18 mouse cellular contexts compared by ENCODE assay signal in the genomic region with DNA sequence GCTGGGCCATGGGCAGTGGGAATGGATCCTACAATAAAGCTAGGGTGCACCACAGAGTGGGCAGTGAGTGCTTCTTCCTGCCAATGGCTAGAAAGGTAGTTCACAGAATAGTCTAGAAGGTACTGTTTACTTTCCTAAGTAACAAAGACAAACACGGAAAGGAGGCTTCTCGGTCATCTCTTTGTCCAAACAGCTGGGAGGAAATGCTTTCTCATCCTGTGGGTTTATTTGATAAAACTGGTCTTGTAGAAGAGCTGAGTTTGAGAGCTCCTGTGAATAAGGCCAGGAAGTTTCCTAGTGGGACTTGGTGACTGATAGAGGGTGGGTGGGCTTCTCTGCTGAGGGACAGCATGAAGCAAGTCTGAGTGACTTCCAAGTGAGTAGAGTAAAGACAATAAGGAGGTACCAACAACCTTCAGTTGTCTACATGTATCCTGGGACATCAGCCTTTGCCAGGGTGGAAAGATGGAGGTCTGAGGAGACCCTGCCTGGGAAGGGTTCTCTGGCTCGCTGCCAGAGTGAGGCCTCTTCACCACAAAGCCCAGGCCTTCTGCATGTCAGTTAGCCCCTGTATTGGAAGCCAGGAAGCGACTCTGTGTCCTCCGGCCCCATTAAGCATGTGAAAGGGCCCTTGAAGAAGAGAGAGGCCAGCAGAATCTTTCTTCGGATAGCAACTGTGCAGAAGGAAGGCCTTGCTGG. TPM values are rescaled to one million over a fixed set of nuclear protein-coding genes. Genes with fewer than 3 reads are reported as not detected.
A peak's percentile ranks its signal among the peaks of the same experiment; 100 is the strongest.
DNase-seq lines count a peak whose midpoint lies in the region; ATAC-seq and TF ChIP-seq lines count a peak whose summit lies in the region.
"Had no signal": no experiment of that assay in that cellular context is flagged by ENCODE, and none has a peak within 500 bp of the region (broad histone marks: within the 10 kb centered on the region; RNA-seq: fewer than 3 reads in every experiment).

No protein-coding gene starts in this region.

- no peak overlapping the region for H3K4me3 ChIP-seq in heart, embryonic 14.5 days (ENCODE audit: control insufficient read depth in 1 of 2, insufficient read depth in 1 of 2, low read depth in 1 of 2, low read length in 2 of 2)
- H3K4me3 ChIP-seq in lung, embryonic 15.5 days, result no peak overlapping the region
- no peak overlapping the region for H3K4me3 ChIP-seq in intestine, embryonic 14.5 days (ENCODE audit: low read depth, low read length)
- no peak overlapping the region for H3K4me3 ChIP-seq in small intestine, adult 2 months (ENCODE audit: low read depth, low read length)
- H3K4me3 ChIP-seq: forebrain, embryonic 13.5 days; limb, embryonic 10.5 days; neural tube, embryonic 15.5 days had no signal

- H3K27me3 ChIP-seq in heart, embryonic 14.5 days (ENCODE audit: control insufficient read depth, insufficient read depth, low read length), result no peaks in the 10 kb centered on the region
- no peaks in the 10 kb centered on the region for H3K27me3 ChIP-seq in lung, embryonic 15.5 days
- no peaks in the 10 kb centered on the region for H3K27me3 ChIP-seq in intestine, embryonic 14.5 days (replicated peaks; ENCODE audit: control insufficient read depth, insufficient read depth, low read length)
- no peaks in the 10 kb centered on the region for H3K27me3 ChIP-seq in small intestine, adult 2 months (ENCODE audit: control insufficient read depth, insufficient read depth, low read length)
- H3K27me3 ChIP-seq: forebrain, embryonic 13.5 days had no signal

- ATAC-seq in heart, embryonic 14.5 days (ENCODE audit: insufficient number of reproducible peaks, insufficient read depth, low FRiP score, low read depth), result no peak
- ATAC-seq in lung, embryonic 15.5 days (ENCODE audit: borderline replicate concordance, extremely low read depth, low FRiP score, low TSS enrichment), result no peak
- ATAC-seq in intestine, embryonic 14.5 days (replicated peaks; ENCODE audit: low FRiP score, low TSS enrichment, low read depth), result no peak
- ATAC-seq: forebrain, embryonic 13.5 days had no signal

- no peak overlapping the region for H3K9ac ChIP-seq in heart, embryonic 14.5 days (ENCODE audit: low read length)
- no peak overlapping the region for H3K9ac ChIP-seq in lung, embryonic 15.5 days
- H3K9ac ChIP-seq in intestine, embryonic 14.5 days (ENCODE audit: low read length), result no peak overlapping the region
- H3K9ac ChIP-seq: forebrain, embryonic 13.5 days; neural tube, embryonic 15.5 days had no signal

- no peak overlapping the region for H3K4me2 ChIP-seq in heart, embryonic 14.5 days (ENCODE audit: low read length)
- H3K4me2 ChIP-seq in lung, embryonic 15.5 days, result no peak overlapping the region
- no peak overlapping the region for H3K4me2 ChIP-seq in intestine, embryonic 14.5 days (ENCODE audit: low read length)
- H3K4me2 ChIP-seq: forebrain, embryonic 13.5 days; neural tube, embryonic 15.5 days had no signal

- peak overlapping the region; percentile 29 to 76; a peak in 3 of 4 replicates for H3K27ac ChIP-seq in heart, embryonic 14.5 days (replicated peaks in 1 of 2; ENCODE audit: control insufficient read depth in 1 of 2, insufficient read depth in 1 of 2, low read depth in 2 of 2, low read length in 2 of 2)
- peak overlapping the region; percentile 66 for H3K27ac ChIP-seq in lung, embryonic 15.5 days
- peak overlapping the region; percentile 12; the same call in 1 of the 2 replicates for H3K27ac ChIP-seq in intestine, embryonic 14.5 days (ENCODE audit: low read depth)
- H3K27ac ChIP-seq in small intestine, adult 2 months (ENCODE audit: insufficient read depth, low read depth, low read length), result peak overlapping the region; percentile 37
- H3K27ac ChIP-seq: forebrain, embryonic 13.5 days; limb, embryonic 10.5 days; neural tube, embryonic 15.5 days had no signal

- no peak for TF ChIP-seq CTCF in small intestine, adult 2 months (IDR thresholded peaks at IDR 0.05; ENCODE audit: extremely low read depth, insufficient read length, insufficient replicate concordance, low read depth, low read length)

- no peaks in the 10 kb centered on the region for H3K9me3 ChIP-seq in heart, embryonic 14.5 days (ENCODE audit: control insufficient read depth, low read length)
- no peaks in the 10 kb centered on the region for H3K9me3 ChIP-seq in lung, embryonic 15.5 days
- H3K9me3 ChIP-seq in intestine, embryonic 14.5 days (ENCODE audit: control insufficient read depth, low read length), result no peaks in the 10 kb centered on the region
- H3K9me3 ChIP-seq: forebrain, embryonic 13.5 days; limb, embryonic 10.5 days; neural tube, embryonic 15.5 days had no signal

- 49% methylated on average over 6 of the region's 6 CpGs for WGBS in heart, embryonic 14.5 days
- 37% methylated on average over 6 of the region's 6 CpGs for WGBS in lung, embryonic 15.5 days
- WGBS in intestine, embryonic 14.5 days, result 49% methylated on average over 6 of the region's 6 CpGs
- 77% methylated on average over 6 of the region's 6 CpGs for WGBS in small intestine, adult 2 months

- intact Hi-C loops in heart, postnatal 14 days (cut with DNase I), result no loop called here

- TF ChIP-seq POLR2A in small intestine, adult 2 months (IDR thresholded peaks at IDR 0.05; ENCODE audit: low read depth, low read length), result no peak

- no peak for DNase-seq in heart, postnatal 14 days
- no peak for DNase-seq in lung, postnatal 4 days
- DNase-seq in intestine, embryonic 14.5 days (ENCODE audit: low spot score), result no peak
- no peak for DNase-seq in cerebellum, adult 11 months
- DNase-seq in urinary bladder, postnatal 10 days (ENCODE audit: low spot score), result no peak
- DNase-seq: adrenal gland, adult 2 months; cerebellum, adult 2 months; kidney, adult 9 months; layer of hippocampus, postnatal 36 days; retina, postnatal 1 day; thymus, postnatal 25 days had no signal

- H3K36me3 ChIP-seq in heart, embryonic 14.5 days (ENCODE audit: control insufficient read depth, insufficient read depth, low read length), result peaks cover 9% of the 10 kb centered on the region
- H3K36me3 ChIP-seq in lung, embryonic 15.5 days, result no peaks in the 10 kb centered on the region
- peaks cover 6% of the 10 kb centered on the region; the same call in 1 of the 2 replicates for H3K36me3 ChIP-seq in intestine, embryonic 14.5 days (ENCODE audit: control insufficient read depth, insufficient read depth, low read length)
- no peaks in the 10 kb centered on the region for H3K36me3 ChIP-seq in small intestine, adult 2 months (ENCODE audit: control insufficient read depth, insufficient read depth, low read length)
- H3K36me3 ChIP-seq: G1E; limb, embryonic 10.5 days; neural tube, embryonic 15.5 days had no signal

- peaks cover 57 to 72% of the 10 kb centered on the region in 2 experiments for H3K4me1 ChIP-seq in heart, embryonic 14.5 days (ENCODE audit: control insufficient read depth in 2 of 2, insufficient read depth in 2 of 2, low read length in 2 of 2)
- peaks cover 82% of the 10 kb centered on the region for H3K4me1 ChIP-seq in lung, embryonic 15.5 days
- H3K4me1 ChIP-seq in intestine, embryonic 14.5 days (replicated peaks; ENCODE audit: control insufficient read depth, insufficient read depth, low read length), result peaks cover 67% of the 10 kb centered on the region
- peaks cover 20% of the 10 kb centered on the region for H3K4me1 ChIP-seq in small intestine, adult 2 months (ENCODE audit: control insufficient read depth, insufficient read depth, insufficient read length, low read length)

RNA-seq across cellular contexts. Expression of a gene that starts 5.2 kb away (rescaled TPM):
- 11.7 and 11.8 TPM in 2 replicates for polyA plus RNA-seq in heart, embryonic 14.5 days (2014; fragmentation: Nextera tagmentation; extraction: Ambion mirVana)
- 10 to 100 TPM; 23.1 to 26.1 TPM for total RNA-seq in heart, postnatal 14 days (2021)
- polyA plus RNA-seq in lung, embryonic 15.5 days (2015; fragmentation: Nextera tagmentation; extraction: Ambion mirVana), result 12.7 and 14.2 TPM in 2 replicates
- 13.4 and 14.6 TPM in 2 replicates for polyA plus RNA-seq in intestine, embryonic 14.5 days (2014; fragmentation: Nextera tagmentation; extraction: Ambion mirVana)
- 5.9 and 10.7 TPM in 2 replicates for polyA plus RNA-seq in small intestine, adult 2 months (2012; rRNA removed)

Comparison
In these comparisons a context has a peak if more than half of its experiments do, and no peak if none do; other contexts are left out.
1. H3K27ac ChIP-seq: peak in every context shown above with its lines; median percentile 66 in lung, embryonic 15.5 days; 52 in heart, embryonic 14.5 days; 37 in small intestine, adult 2 months; 12 in intestine, embryonic 14.5 days.